Mouse (Mus musculus): ENCODE data around the gene Spats2. TPM values are rescaled to one million over a fixed set of nuclear protein-coding genes. Genes with fewer than 3 reads are reported as not detected.
"Not testable (repeated sequence)": the region's sequence is repeated elsewhere in the genome, so short reads cannot be mapped to it uniquely, and the experiment has no call there.

Gene Spats2
- polyA plus RNA-seq, 1 experiment from 2014 or later, result 51.0 TPM

DNA sequence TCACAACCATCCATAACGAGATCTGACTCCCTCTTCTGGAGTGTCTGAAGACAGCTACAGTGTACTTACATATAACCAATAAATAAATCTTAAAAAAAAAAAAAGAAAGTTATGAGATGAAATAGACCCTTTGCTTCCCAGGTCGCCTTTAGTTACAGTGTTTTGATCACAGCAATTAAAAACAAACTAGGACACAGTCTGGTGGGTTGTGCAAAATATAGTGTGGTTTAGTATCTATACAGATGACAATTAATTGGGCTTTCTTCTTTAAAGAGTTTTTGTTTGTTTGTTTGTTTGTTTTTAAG is 127.4 kb downstream of the Spats2 start:
- H3K9ac ChIP-seq; ATAC-seq (ENCODE audit: insufficient number of reproducible peaks, insufficient read depth, low FRiP score, low TSS enrichment, low read depth); H3K27me3 ChIP-seq; H3K9me3 ChIP-seq: not testable (repeated sequence)
- WGBS, result 36% methylated on average over 2 of the region's 2 CpGs
- Histone ChIP-seq H3K36me3 (peaks cover 19% of the 10 kb centered on the region), H3K4me3 (peak overlapping the region; percentile 57), H3K4me1 (peaks cover 15% of the 10 kb centered on the region), H3K27ac (peak overlapping the region; percentile 97; the same call in 1 of the 2 replicates), H3K4me2 (peak overlapping the region; percentile 69)

DNA sequence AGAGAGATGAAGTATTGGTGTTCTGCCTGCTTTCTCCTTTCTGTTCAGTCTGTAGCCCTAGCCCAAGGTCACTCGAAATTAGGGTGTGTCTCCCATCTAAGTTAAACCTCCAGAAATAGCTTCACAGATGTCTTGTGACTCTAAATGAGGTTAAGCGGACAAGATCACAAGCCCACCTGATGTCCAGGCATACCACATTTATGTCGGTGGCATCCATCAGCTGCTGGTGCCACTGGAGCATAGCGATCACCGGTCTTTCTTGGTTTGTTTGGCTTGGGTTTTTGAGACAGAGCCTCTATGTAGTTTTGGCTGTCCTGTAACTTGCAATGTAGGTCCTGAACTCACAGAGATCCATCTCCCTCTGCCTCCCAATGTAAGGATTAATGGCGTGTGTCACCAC is 128.1 kb downstream of the Spats2 start:
- H3K9ac ChIP-seq, result no peak overlapping the region
- H3K9me3 ChIP-seq, result no peaks in the 10 kb centered on the region
- H3K4me2 ChIP-seq, result no peak overlapping the region
- WGBS, result 96% methylated on average over 6 of the region's 6 CpGs
- peaks cover 15% of the 10 kb centered on the region for H3K4me1 ChIP-seq
- H3K4me3 ChIP-seq, result no peak overlapping the region
- H3K36me3 ChIP-seq, result peaks cover 13% of the 10 kb centered on the region
- ATAC-seq (ENCODE audit: insufficient number of reproducible peaks, insufficient read depth, low FRiP score, low TSS enrichment, low read depth), result no peak
- no peaks in the 10 kb centered on the region for H3K27me3 ChIP-seq
- no peak overlapping the region for H3K27ac ChIP-seq

DNA sequence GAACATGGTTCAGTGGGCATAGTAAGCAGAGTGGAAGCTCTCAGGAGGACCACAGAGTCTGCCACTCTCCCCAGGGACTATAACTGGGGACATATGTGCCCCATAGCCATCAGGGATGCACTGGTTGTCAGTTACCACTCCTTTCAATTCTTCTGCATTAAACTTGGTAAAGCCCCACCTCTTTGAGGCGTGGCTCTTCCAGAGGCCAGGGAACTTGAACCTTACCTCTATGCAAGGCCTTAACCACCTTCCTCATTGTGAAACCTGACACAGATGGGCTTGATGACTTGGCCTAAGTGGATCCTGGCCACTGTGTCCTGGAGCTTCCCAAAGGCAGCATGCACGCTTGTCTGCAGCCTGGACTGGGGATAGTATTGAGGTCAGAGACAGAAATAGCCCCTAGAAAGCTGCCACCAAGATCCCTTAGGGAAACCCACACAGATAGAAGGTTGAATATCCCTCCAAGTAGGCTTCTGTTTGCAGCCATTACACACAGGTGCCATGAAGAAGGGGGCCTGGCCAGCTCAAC is 128.8 kb downstream of the Spats2 start:
- Histone ChIP-seq H3K9ac (no peak overlapping the region), H3K36me3 (peaks cover 6% of the 10 kb centered on the region), H3K27me3 (no peaks in the 10 kb centered on the region), H3K27ac (no peak overlapping the region), H3K4me2 (no peak overlapping the region), H3K4me1 (peaks cover 15% of the 10 kb centered on the region), H3K4me3 (no peak overlapping the region), H3K9me3 (no peaks in the 10 kb centered on the region)
- ATAC-seq (ENCODE audit: insufficient number of reproducible peaks, insufficient read depth, low FRiP score, low TSS enrichment, low read depth), result no peak
- 83% methylated on average over 2 of the region's 2 CpGs for WGBS

- H3K4me1 ChIP-seq, result peaks cover 14% of the 10 kb centered on the region
- H3K4me3 ChIP-seq, result no peak overlapping the region
- no peaks in the 10 kb centered on the region for H3K27me3 ChIP-seq
- H3K36me3 ChIP-seq, result no peaks in the 10 kb centered on the region
- no peaks in the 10 kb centered on the region for H3K9me3 ChIP-seq
- H3K9ac ChIP-seq, result no peak overlapping the region
- ATAC-seq (ENCODE audit: insufficient number of reproducible peaks, insufficient read depth, low FRiP score, low TSS enrichment, low read depth), result no peak
- H3K4me2 ChIP-seq, result no peak overlapping the region
- 87% methylated on average over 6 of the region's 6 CpGs for WGBS
- H3K27ac ChIP-seq, result no peak overlapping the region
Measured at GRCm38 (mm10) chr15:99255241-99255749, 129.6 kb downstream of the Spats2 start.

- Histone ChIP-seq H3K4me1 (0 out of 2 replicates have a peak, but pooled peaks cover 5% of the 10 kb centered on the region), H3K27me3 (no peaks in the 10 kb centered on the region), H3K4me3 (peak overlapping the region; percentile 9; the same call in 1 of the 2 replicates), H3K4me2 (peak overlapping the region; percentile 50), H3K9ac (no peak overlapping the region), H3K36me3 (no peaks in the 10 kb centered on the region), H3K9me3 (no peaks in the 10 kb centered on the region), H3K27ac (peak overlapping the region; percentile 57; the same call in 1 of the 2 replicates)
- 61% methylated on average over 8 of the region's 8 CpGs for WGBS
- ATAC-seq (ENCODE audit: insufficient number of reproducible peaks, insufficient read depth, low FRiP score, low TSS enrichment, low read depth), result 0 out of 2 replicates have a peak, but pooled peaks have one; percentile 12
Measured at GRCm38 (mm10) chr15:99259167-99259729, 133.5 kb downstream of the Spats2 start.

- Histone ChIP-seq H3K36me3 (no peaks in the 10 kb centered on the region), H3K27me3 (no peaks in the 10 kb centered on the region), H3K4me1 (0 out of 2 replicates have a peak, but pooled peaks cover 5% of the 10 kb centered on the region), H3K4me3 (peak overlapping the region; percentile 17), H3K4me2 (peak overlapping the region; percentile 50), H3K9ac (no peak overlapping the region), H3K9me3 (no peaks in the 10 kb centered on the region), H3K27ac (peak overlapping the region; percentile 57; the same call in 1 of the 2 replicates)
- 1% methylated on average over 7 of the region's 10 CpGs for WGBS
- no peak for ATAC-seq (ENCODE audit: insufficient number of reproducible peaks, insufficient read depth, low FRiP score, low TSS enrichment, low read depth)
Measured at GRCm38 (mm10) chr15:99259730-99260252, 134.1 kb downstream of the Spats2 start.

DNA sequence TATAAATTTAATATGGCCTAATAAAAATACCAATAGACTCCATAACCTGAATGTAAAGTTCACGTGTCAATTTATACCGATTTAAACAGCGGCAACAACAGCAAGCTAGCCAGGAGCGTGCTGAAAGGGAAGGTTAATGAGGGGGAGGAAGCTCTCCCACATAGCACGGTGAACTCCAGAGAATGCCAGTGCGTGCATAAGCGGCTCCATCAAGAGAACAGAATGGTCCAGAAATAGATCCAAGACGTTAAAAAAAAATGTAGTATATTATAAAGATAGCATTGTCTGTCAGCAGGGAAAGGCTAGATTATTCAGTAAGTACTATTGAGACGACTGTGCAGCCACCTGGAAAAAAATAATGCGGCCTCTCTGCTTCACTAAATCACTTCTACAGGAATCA is 137.0 kb downstream of the Spats2 start:
- Histone ChIP-seq H3K4me3 (no peak overlapping the region), H3K27ac (no peak overlapping the region), H3K4me1 (peaks cover 5% of the 10 kb centered on the region; the same call in 1 of the 2 replicates), H3K4me2 (no peak overlapping the region), H3K36me3 (no peaks in the 10 kb centered on the region), H3K9me3 (no peaks in the 10 kb centered on the region), H3K9ac (no peak overlapping the region), H3K27me3 (no peaks in the 10 kb centered on the region)
- WGBS, result 62% methylated on average over 10 of the region's 10 CpGs
- ATAC-seq (ENCODE audit: insufficient number of reproducible peaks, insufficient read depth, low FRiP score, low TSS enrichment, low read depth), result no peak

Small RNA genes within 50 kb of the gene (microRNA-seq; reads per million reads assigned to microRNA genes)
- gene Mir6960, result 1.8 reads per million, percentile 3 among the genes with 10 or more reads in this experiment

Other genes with a start within 250 kb of the Spats2 start
- gene Rhebl1, start 231.4 kb upstream of the Spats2 start, polyA plus RNA-seq (2015; fragmentation: Nextera tagmentation; extraction: Ambion mirVana), result 22.9 and 23.4 TPM in 2 replicates
- gene Dhh, start 227.4 kb upstream of the Spats2 start, polyA plus RNA-seq (2015; fragmentation: Nextera tagmentation; extraction: Ambion mirVana), result 0.52 and 0.54 TPM in 2 replicates
- gene Lmbr1l, start 207.7 kb upstream of the Spats2 start, polyA plus RNA-seq (2015; fragmentation: Nextera tagmentation; extraction: Ambion mirVana), result 26.8 and 27.8 TPM in 2 replicates
- 1,422 and 1,651 TPM in 2 replicates for gene Tuba1b, start 191.4 kb upstream of the Spats2 start, polyA plus RNA-seq (2015; fragmentation: Nextera tagmentation; extraction: Ambion mirVana)
- gene Gm49450, start 172.4 kb upstream of the Spats2 start, polyA plus RNA-seq (2015; fragmentation: Nextera tagmentation; extraction: Ambion mirVana), result not detected in 2 replicates
- 1,291 and 1,480 TPM in 2 replicates for gene Tuba1a, start 172.2 kb upstream of the Spats2 start, polyA plus RNA-seq (2015; fragmentation: Nextera tagmentation; extraction: Ambion mirVana)
- gene Tuba1c, start 96.0 kb upstream of the Spats2 start, polyA plus RNA-seq (2015; fragmentation: Nextera tagmentation; extraction: Ambion mirVana), result 109 and 124 TPM in 2 replicates
- gene Prph, start 70.7 kb upstream of the Spats2 start, polyA plus RNA-seq (2015; fragmentation: Nextera tagmentation; extraction: Ambion mirVana), result 1.8 and 7.1 TPM in 2 replicates
- gene Troap, start 51.3 kb upstream of the Spats2 start, polyA plus RNA-seq (2015; fragmentation: Nextera tagmentation; extraction: Ambion mirVana), result 30.9 and 41.1 TPM in 2 replicates
- gene C1ql4, start 38.1 kb upstream of the Spats2 start, polyA plus RNA-seq (2015; fragmentation: Nextera tagmentation; extraction: Ambion mirVana), result 0.22 TPM in 1 of 2 replicates, not detected in the other
- gene Dnajc22, start 32.7 kb upstream of the Spats2 start, polyA plus RNA-seq (2015; fragmentation: Nextera tagmentation; extraction: Ambion mirVana), result 0.44 and 0.52 TPM in 2 replicates
- gene Kcnh3, start 98.9 kb downstream of the Spats2 start, polyA plus RNA-seq (2015; fragmentation: Nextera tagmentation; extraction: Ambion mirVana), result 1.4 and 2.0 TPM in 2 replicates
- gene Mcrs1, start 126.0 kb downstream of the Spats2 start, polyA plus RNA-seq (2015; fragmentation: Nextera tagmentation; extraction: Ambion mirVana), result 131 and 146 TPM in 2 replicates
- gene Prpf40b, start 169.2 kb downstream of the Spats2 start, polyA plus RNA-seq (2015; fragmentation: Nextera tagmentation; extraction: Ambion mirVana), result 82.4 and 83.6 TPM in 2 replicates
- 0.12 and 0.42 TPM in 2 replicates for gene Fam186b, start 170.0 kb downstream of the Spats2 start, polyA plus RNA-seq (2015; fragmentation: Nextera tagmentation; extraction: Ambion mirVana)
- 29.0 and 29.5 TPM in 2 replicates for gene Fmnl3, start 244.6 kb downstream of the Spats2 start, polyA plus RNA-seq (2015; fragmentation: Nextera tagmentation; extraction: Ambion mirVana)

All from embryonic facial prominence, embryonic 13.5 days (tissue).